Mouse (Mus musculus) urinary bladder, postnatal 25 days (tissue): ENCODE results near the gene Tvp23a.

Experiments
- DNase-seq: peaks from one replicate; pipeline ENCODE4 v3.0.0; 2022; ENCODE audit warnings: low spot score

Tvp23a gene

GRCm38 (mm10) chr16:10394699-10395540, 52.2 kb downstream of the Tvp23a start, which contains the start of gene Tekt5:
Tekt5 (minus strand) TSS chr16:10395490.
- DNase-seq, result peak; percentile 57

DNA sequence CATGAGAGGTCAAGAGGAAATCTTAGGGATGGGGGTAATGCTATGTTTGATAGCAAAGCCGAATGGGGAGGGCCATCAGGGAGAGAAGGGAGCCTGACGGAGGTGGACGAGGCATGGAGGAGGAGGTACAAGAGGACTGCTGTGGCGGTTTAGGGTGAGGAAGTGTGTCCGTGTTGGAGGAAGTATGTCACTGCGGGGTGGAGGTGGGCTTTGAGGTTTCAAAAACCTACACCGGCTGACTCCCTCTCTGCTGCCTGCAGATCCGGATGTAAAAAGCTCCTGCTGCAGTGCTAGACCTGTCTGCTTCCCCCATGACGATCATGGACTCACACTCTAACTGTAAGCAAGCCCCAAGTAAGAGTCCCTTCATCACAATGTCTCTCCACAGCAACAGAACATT, 54.6 kb downstream of the Tvp23a start:
- DNase-seq, result no peak

DNA sequence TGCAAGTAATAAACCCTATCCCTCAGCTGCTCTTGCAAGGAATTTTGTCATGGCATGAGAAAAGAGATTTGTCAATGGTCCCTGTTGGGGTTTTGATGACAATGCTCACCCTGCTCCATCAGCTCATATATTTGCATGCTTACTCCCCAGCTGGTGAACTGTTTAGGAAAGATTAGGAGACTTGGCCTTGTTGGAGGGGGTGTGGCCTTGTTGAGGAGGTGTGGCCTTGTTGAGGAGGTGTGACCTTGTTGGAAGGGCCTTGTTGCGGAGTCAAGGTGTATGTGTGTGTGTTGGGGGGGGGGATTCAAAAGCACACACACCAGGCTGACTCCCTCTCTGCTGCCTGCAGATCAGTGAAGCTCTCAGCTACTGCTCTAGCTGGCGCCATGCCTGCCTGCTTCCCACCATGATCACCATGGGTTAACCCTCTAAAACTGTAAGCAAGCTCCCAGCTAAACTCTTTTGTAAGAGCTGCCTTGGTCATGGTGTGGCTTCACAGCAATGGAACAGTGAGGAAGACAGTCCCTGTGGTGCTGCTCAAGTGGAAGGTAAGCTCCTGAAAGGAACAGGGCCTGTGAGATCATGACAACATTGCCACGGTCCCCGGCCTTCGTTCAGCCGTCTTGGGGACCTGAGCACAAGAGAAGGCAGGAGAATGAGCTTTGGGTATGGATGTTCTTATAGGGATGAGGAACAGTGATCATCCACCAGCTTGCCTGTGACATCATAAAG, 58.4 kb downstream of the Tvp23a start:
- DNase-seq, result no peak

DNA sequence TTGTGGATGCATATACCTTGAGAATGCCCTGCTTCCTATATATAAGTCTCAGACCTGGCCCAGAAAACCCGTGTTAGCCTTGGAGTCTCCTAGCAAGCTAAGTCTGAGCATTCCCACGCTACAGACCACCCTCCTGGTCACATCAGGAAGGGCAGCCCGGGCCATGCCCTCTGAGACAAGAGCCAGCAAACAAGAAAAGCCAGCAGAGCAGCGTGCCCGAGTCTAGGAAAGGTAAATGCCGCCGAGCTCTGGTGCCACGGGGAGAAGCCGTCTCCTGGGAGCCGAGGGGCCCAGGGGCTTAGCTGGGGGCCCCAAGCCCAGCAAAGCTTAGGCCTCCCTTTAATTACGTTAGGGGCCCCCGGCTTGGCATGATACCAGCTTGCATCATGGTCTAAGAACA, 61.9 kb downstream of the Tvp23a start:
- peak; percentile 39 for DNase-seq

DNA sequence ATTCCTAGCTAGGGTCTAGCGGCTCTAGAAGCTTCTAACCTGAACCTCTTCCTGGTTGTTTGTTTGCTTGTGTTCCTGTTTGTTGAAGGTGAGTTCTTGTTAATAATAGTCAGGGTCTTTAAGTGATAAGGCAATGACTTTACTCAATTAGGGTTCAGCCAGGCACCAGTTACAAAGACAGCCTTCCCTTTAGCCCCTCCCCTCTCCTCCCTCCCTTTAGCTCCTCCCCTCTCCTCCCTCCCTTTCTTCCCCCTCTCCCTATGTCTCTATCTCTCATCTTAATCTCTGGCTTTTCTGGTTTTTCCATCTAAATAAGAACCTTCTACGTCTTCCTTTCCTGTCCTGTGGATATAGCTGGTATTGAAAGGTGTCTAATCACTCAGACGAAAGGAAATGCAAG, 62.6 kb downstream of the Tvp23a start:
- DNase-seq, result no peak

DNA sequence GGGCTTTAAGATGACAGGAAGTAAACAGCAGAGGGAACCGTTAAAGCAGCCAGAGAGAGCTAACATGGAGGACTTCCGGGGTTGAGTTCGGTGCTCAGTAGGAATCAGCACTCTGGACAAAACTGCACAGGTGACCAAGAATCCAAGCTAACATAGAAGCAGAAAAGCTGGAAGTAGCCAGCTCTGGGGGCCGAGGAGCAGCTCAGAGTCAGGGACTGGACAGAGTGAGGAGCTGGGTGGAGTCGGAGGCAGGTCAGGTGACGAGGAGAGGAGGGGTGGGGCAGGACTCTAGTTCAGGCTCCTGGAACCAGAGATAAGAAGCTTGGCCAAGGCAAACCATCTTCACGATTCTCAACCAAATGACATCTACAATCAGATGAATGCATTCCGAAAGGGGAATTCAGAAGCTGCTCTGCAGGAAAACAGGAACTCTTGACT, 63.1 kb downstream of the Tvp23a start:
- no peak for DNase-seq

GRCm38 (mm10) chr16:10379531-10379930, 67.6 kb downstream of the Tvp23a start:
- no peak for DNase-seq

GRCm38 (mm10) chr16:10377286-10377685, 69.9 kb downstream of the Tvp23a start:
- no peak for DNase-seq

DNA sequence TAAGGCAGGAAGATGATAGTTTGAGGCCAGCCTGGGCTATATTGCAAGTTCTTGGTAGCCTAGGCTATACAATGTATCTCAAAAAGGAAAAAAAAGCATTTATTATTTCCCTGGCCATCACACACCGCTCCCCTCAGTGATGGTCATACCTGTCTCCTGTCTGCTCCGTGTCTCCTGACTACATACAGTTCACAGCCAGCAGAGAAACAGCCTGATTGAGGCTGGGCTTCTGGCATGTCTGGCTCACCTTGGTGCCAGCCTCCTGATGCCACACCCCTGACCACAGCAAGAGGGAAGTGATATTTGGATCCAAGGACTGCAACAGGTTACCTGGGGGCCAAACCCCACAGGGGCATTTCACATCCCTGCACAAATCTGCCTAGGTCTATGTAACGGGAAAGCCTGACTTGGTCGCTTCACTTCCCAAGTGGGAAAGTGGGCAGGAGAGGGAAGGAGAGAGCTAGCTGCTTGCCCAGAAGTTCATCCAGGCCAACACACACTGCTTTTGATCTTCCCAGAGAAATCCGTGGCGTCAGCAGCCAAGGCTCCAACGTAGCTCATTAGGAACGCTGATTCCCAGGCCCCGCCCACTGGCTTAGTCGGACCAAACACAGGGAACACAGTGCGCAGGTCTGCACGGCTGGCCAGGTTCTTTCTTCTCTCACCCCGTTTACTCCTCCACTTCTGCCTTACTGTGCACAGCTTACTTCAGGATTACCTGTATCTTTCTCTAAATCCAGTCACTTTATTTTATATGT, 72.7 kb downstream of the Tvp23a start:
- DNase-seq, result peak; percentile 68

DNA sequence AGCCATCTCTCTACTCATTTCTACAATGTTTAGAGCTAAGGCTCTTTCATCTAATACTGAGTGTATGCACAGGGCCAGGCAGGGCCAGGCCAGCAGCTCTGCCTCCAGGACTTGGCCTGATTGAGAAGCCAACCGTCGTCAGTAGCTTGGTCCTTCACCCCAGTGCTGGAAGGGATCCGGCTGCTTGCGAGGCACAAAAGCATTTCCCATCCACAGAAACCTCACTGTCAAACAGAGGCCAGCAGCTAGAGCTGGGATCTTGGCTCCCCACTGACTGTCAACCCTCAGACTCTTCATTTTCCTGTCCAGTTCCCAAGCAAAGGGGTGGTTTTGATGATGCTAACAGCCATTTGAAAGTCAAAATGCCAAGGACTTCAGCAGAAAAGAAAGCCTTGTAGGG, 74.8 kb downstream of the Tvp23a start:
- DNase-seq, result no peak
